Mouse (Mus musculus): ENCODE data around the gene Prps2.
"Not testable (repeated sequence)": the region's sequence is repeated elsewhere in the genome, so short reads cannot be mapped to it uniquely, and the experiment has no call there.

The Prps2 gene

GRCm38 (mm10) chrX:167382047-167382853 is at the start of gene Prps2:
Gene Prps2, minus strand, starts transcription at chrX:167382749.
- peak; percentile 26 for DNase-seq (ENCODE audit: low spot score)

- DNase-seq (ENCODE audit: low spot score): no peak
These were observed 35.1 kb upstream of the Prps2 start for GRCm38 (mm10) chrX:167417654-167418053.

- DNase-seq (ENCODE audit: low spot score): no peak
These were observed 12.4 kb upstream of the Prps2 start for GRCm38 (mm10) chrX:167394940-167395339.

- peak; percentile 24 for DNase-seq (ENCODE audit: low spot score)
These were observed 4.1 kb upstream of the Prps2 start for GRCm38 (mm10) chrX:167386647-167387046.

GRCm38 (mm10) chrX:167382854-167383186 is 271 bp upstream of the Prps2 start:
- DNase-seq (ENCODE audit: low spot score): no peak

GRCm38 (mm10) chrX:167381583-167382046 is 934 bp downstream of the Prps2 start:
- DNase-seq (ENCODE audit: low spot score): no peak

- no peak for DNase-seq (ENCODE audit: low spot score)
These were observed 2.5 kb downstream of the Prps2 start for GRCm38 (mm10) chrX:167380073-167380472.

- DNase-seq (ENCODE audit: low spot score): not testable (repeated sequence)
These were observed 21.3 kb downstream of the Prps2 start for GRCm38 (mm10) chrX:167361231-167361630.

- DNase-seq (ENCODE audit: low spot score): no peak
These were observed 22.8 kb downstream of the Prps2 start for GRCm38 (mm10) chrX:167359704-167360103.

- DNase-seq (ENCODE audit: low spot score): no peak
These were observed 25.1 kb downstream of the Prps2 start for GRCm38 (mm10) chrX:167357415-167357814.

GRCm38 (mm10) chrX:167355965-167356364 is 26.6 kb downstream of the Prps2 start:
- no peak for DNase-seq (ENCODE audit: low spot score)

- no peak for DNase-seq (ENCODE audit: low spot score)
These were observed 28.9 kb downstream of the Prps2 start for GRCm38 (mm10) chrX:167353617-167354016.

GRCm38 (mm10) chrX:167346440-167346839 is 36.1 kb downstream of the Prps2 start:
- DNase-seq (ENCODE audit: low spot score): no peak

GRCm38 (mm10) chrX:167344356-167344755 is 38.2 kb downstream of the Prps2 start:
- peak; percentile 12 for DNase-seq (ENCODE audit: low spot score)

GRCm38 (mm10) chrX:167341811-167342210 is 40.7 kb downstream of the Prps2 start:
- no peak for DNase-seq (ENCODE audit: low spot score)

GRCm38 (mm10) chrX:167340190-167340589 is 42.4 kb downstream of the Prps2 start:
- DNase-seq (ENCODE audit: low spot score): no peak

- no peak for DNase-seq (ENCODE audit: low spot score)
These were observed 44.6 kb downstream of the Prps2 start for GRCm38 (mm10) chrX:167337990-167338389.

GRCm38 (mm10) chrX:167334571-167334970 is 48.0 kb downstream of the Prps2 start:
- no peak for DNase-seq (ENCODE audit: low spot score)

GRCm38 (mm10) chrX:167332607-167333006 is 49.9 kb downstream of the Prps2 start:
- no peak for DNase-seq (ENCODE audit: low spot score)

- no peak for DNase-seq (ENCODE audit: low spot score)
These were observed 51.6 kb downstream of the Prps2 start for GRCm38 (mm10) chrX:167330993-167331392.

- no peak for DNase-seq (ENCODE audit: low spot score)
These were observed 52.1 kb downstream of the Prps2 start, which contains the start of gene Tlr7 for GRCm38 (mm10) chrX:167330399-167330798. Gene Tlr7, minus strand, starts transcription at chrX:167330558.

GRCm38 (mm10) chrX:167329620-167330019 is 52.9 kb downstream of the Prps2 start:
- peak; percentile 20 for DNase-seq (ENCODE audit: low spot score)

GRCm38 (mm10) chrX:167329098-167329497 is 53.5 kb downstream of the Prps2 start:
- DNase-seq (ENCODE audit: low spot score): no peak

- no peak for DNase-seq (ENCODE audit: low spot score)
These were observed 54.0 kb downstream of the Prps2 start for GRCm38 (mm10) chrX:167328519-167328918.
